Mouse (Mus musculus): ENCODE data around the gene Zfp663. TPM values are rescaled to one million over a fixed set of nuclear protein-coding genes. Genes with fewer than 3 reads are reported as not detected.
A peak's percentile ranks its signal among the peaks of the same experiment; 100 is the strongest.

Gene Zfp663
- polyA plus RNA-seq, 1 experiment from 2014 or later, result 3.8 TPM

GRCm38 (mm10) chr2:165318941-165319340 lies 49.6 kb downstream of the Zfp663 start:
- no peak overlapping the region for H3K4me2 ChIP-seq
- ATAC-seq (ENCODE audit: low FRiP score), result no peak
- H3K4me3 ChIP-seq (replicated peaks), result no peak overlapping the region
- H3K27me3 ChIP-seq (replicated peaks), result 0 out of 2 replicates have a peak, but pooled peaks cover 4% of the 10 kb centered on the region
- H3K9ac ChIP-seq (replicated peaks), result no peak overlapping the region
- peaks cover 80% of the 10 kb centered on the region for H3K4me1 ChIP-seq
- H3K9me3 ChIP-seq (replicated peaks), result no peaks in the 10 kb centered on the region
- H3K27ac ChIP-seq (replicated peaks), result no peak overlapping the region
- WGBS, result 85% methylated on average over 7 of the region's 7 CpGs
- peaks cover 17% of the 10 kb centered on the region for H3K36me3 ChIP-seq

GRCm38 (mm10) chr2:165317621-165318263 lies 50.8 kb downstream of the Zfp663 start:
- no peaks in the 10 kb centered on the region for H3K9me3 ChIP-seq (replicated peaks)
- H3K4me1 ChIP-seq, result peaks cover 68% of the 10 kb centered on the region
- H3K27ac ChIP-seq (replicated peaks), result peak overlapping the region; percentile 85
- peak overlapping the region; percentile 40; the same call in 1 of the 2 replicates for H3K9ac ChIP-seq (replicated peaks)
- 0 out of 2 replicates have a peak, but pooled peaks cover 4% of the 10 kb centered on the region for H3K27me3 ChIP-seq (replicated peaks)
- H3K4me3 ChIP-seq (replicated peaks), result no peak overlapping the region
- H3K36me3 ChIP-seq, result peaks cover 27% of the 10 kb centered on the region
- 44% methylated on average over 16 of the region's 16 CpGs for WGBS
- no peak for ATAC-seq (ENCODE audit: low FRiP score)
- H3K4me2 ChIP-seq, result peak overlapping the region; percentile 40

- H3K27ac ChIP-seq (replicated peaks), result peak overlapping the region; percentile 85
- H3K27me3 ChIP-seq (replicated peaks), result 0 out of 2 replicates have a peak, but pooled peaks cover 6% of the 10 kb centered on the region
- H3K9ac ChIP-seq (replicated peaks), result peak overlapping the region; percentile 40; the same call in 1 of the 2 replicates
- peaks cover 34% of the 10 kb centered on the region for H3K36me3 ChIP-seq
- peak; percentile 86 for ATAC-seq (ENCODE audit: low FRiP score)
- H3K4me1 ChIP-seq, result peaks cover 61% of the 10 kb centered on the region
- H3K4me2 ChIP-seq, result peak overlapping the region; percentile 40
- H3K9me3 ChIP-seq (replicated peaks), result no peaks in the 10 kb centered on the region
- no peak overlapping the region for H3K4me3 ChIP-seq (replicated peaks)
- WGBS, result 5% methylated on average over 9 of the region's 9 CpGs
These were observed 51.6 kb downstream of the Zfp663 start for GRCm38 (mm10) chr2:165316837-165317473.

- Histone ChIP-seq H3K9me3 (replicated peaks) (no peaks in the 10 kb centered on the region), H3K9ac (replicated peaks) (peak overlapping the region; percentile 40; the same call in 1 of the 2 replicates), H3K27ac (replicated peaks) (peak overlapping the region; percentile 85), H3K4me3 (replicated peaks) (no peak overlapping the region), H3K36me3 (peaks cover 36% of the 10 kb centered on the region), H3K27me3 (replicated peaks) (0 out of 2 replicates have a peak, but pooled peaks cover 6% of the 10 kb centered on the region), H3K4me2 (peak overlapping the region; percentile 40), H3K4me1 (peaks cover 58% of the 10 kb centered on the region)
- 25% methylated on average over 10 of the region's 10 CpGs for WGBS
- ATAC-seq (ENCODE audit: low FRiP score), result peak; percentile 7; the same call in 1 of the 2 replicates
These were observed 52.3 kb downstream of the Zfp663 start for GRCm38 (mm10) chr2:165316204-165316603.

DNA sequence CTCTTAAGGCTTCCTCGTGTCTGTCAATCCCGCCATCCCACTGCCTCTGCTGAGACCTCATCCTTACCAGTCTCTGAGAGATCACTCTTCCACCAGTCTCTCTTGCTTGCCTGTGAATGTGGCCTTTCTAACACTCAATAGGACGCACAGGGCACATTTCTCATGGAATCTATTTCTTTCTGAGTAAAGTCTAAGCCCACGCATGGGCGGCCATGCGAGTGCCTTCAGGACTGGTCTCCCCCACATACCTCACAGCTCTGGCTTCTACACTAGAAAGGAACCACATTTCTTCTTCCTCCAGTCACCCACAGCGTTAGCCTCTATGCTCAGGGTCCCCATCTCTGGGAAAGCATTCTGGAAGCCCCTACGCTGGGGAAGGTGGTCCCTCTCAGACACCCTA lies 54.3 kb downstream of the Zfp663 start:
- H3K4me2 ChIP-seq, result no peak overlapping the region
- ATAC-seq (ENCODE audit: low FRiP score), result no peak
- H3K9me3 ChIP-seq (replicated peaks), result no peaks in the 10 kb centered on the region
- 0 out of 2 replicates have a peak, but pooled peaks cover 6% of the 10 kb centered on the region for H3K27me3 ChIP-seq (replicated peaks)
- no peak overlapping the region for H3K4me3 ChIP-seq (replicated peaks)
- 92% methylated on average over 8 of the region's 8 CpGs for WGBS
- no peak overlapping the region for H3K27ac ChIP-seq (replicated peaks)
- peaks cover 54% of the 10 kb centered on the region for H3K4me1 ChIP-seq
- peaks cover 42% of the 10 kb centered on the region for H3K36me3 ChIP-seq
- no peak overlapping the region for H3K9ac ChIP-seq (replicated peaks)

DNA sequence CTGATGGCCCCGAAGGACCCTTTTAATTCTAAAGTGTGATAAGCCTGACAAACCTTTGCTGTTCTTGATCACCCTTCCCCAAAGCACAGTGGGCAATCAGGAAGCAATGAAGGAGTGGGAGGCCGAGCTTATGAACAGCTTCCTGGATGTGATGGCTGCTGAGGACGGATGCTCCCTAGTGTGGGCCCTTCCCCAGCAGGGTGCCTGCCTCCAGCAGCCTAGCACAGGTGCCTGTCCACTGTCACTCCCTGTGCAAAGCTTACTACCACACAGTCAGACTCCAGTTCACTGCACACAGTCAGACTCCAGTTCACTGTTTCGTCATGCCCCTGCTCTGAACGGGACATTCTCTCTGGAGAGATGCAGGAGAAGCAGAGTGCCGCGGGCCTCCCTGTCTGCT lies 56.1 kb downstream of the Zfp663 start:
- Histone ChIP-seq H3K27ac (replicated peaks) (no peak overlapping the region), H3K4me1 (peaks cover 37% of the 10 kb centered on the region), H3K27me3 (replicated peaks) (0 out of 2 replicates have a peak, but pooled peaks cover 6% of the 10 kb centered on the region), H3K4me3 (replicated peaks) (no peak overlapping the region), H3K4me2 (no peak overlapping the region), H3K36me3 (peaks cover 58% of the 10 kb centered on the region), H3K9me3 (replicated peaks) (no peaks in the 10 kb centered on the region), H3K9ac (replicated peaks) (no peak overlapping the region)
- WGBS, result 65% methylated on average over 7 of the region's 7 CpGs
- no peak for ATAC-seq (ENCODE audit: low FRiP score)

DNA sequence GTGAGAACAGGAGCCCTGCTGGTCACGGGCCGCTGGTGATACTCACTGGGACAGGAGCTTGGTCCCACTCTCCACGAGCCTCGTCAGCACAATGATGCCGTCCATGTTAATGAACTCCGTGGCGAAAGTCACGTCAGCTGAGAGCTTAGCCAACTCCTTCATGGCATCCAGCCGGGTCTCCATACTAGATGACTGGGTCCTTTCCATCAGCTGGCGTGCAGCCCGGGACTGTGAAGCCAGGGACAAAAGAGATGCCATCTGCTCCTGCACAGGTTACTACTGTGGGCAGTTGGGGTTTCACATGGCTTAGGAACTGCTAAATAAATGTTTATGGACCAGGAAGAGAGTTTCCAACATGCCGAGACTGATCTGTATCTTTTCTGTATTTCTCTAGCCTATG lies 57.0 kb downstream of the Zfp663 start:
- Histone ChIP-seq H3K9ac (replicated peaks) (no peak overlapping the region), H3K27ac (replicated peaks) (no peak overlapping the region; the same call in 1 of the 2 replicates), H3K4me2 (no peak overlapping the region), H3K27me3 (replicated peaks) (0 out of 2 replicates have a peak, but pooled peaks cover 6% of the 10 kb centered on the region), H3K36me3 (peaks cover 66% of the 10 kb centered on the region), H3K9me3 (replicated peaks) (no peaks in the 10 kb centered on the region), H3K4me1 (peaks cover 29% of the 10 kb centered on the region), H3K4me3 (replicated peaks) (no peak overlapping the region)
- WGBS, result 54% methylated on average over 12 of the region's 12 CpGs
- ATAC-seq (ENCODE audit: low FRiP score), result no peak

DNA sequence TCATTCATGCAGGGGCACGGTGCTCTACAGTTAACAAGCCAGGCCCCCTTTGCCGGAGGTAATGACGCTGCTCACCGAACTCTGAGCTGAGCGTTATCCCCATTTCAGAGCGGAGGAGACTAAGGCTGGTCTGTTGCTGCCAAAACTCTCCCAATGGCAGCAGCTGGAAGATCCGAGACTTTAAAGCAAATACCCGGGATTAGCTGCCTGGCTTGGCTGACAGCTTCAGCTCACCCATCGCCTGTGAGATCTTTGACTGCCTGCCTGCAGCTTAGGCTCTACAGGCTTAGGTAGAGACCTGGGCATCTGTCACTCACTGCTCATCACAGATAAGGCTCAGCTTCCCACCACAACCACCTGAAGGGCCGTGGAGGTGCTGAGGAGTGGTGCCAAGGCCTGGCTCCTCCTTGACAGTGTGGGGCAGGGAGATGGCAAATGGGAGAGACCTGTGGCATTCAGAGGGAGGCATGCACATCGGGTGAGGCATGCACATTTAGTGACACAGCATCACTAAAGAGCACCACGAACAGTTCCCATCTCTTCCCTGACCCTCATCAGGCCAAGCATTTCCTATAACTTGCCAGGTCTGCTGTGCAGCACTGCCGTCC lies 57.6 kb downstream of the Zfp663 start:
- 50% methylated on average over 13 of the region's 13 CpGs for WGBS
- Histone ChIP-seq H3K4me3 (replicated peaks) (no peak overlapping the region), H3K4me1 (peaks cover 22% of the 10 kb centered on the region), H3K27me3 (replicated peaks) (0 out of 2 replicates have a peak, but pooled peaks cover 6% of the 10 kb centered on the region), H3K9ac (replicated peaks) (no peak overlapping the region), H3K9me3 (replicated peaks) (no peaks in the 10 kb centered on the region), H3K27ac (replicated peaks) (no peak overlapping the region; the same call in 1 of the 2 replicates), H3K36me3 (peaks cover 68% of the 10 kb centered on the region), H3K4me2 (no peak overlapping the region)
- ATAC-seq (ENCODE audit: low FRiP score), result no peak

DNA sequence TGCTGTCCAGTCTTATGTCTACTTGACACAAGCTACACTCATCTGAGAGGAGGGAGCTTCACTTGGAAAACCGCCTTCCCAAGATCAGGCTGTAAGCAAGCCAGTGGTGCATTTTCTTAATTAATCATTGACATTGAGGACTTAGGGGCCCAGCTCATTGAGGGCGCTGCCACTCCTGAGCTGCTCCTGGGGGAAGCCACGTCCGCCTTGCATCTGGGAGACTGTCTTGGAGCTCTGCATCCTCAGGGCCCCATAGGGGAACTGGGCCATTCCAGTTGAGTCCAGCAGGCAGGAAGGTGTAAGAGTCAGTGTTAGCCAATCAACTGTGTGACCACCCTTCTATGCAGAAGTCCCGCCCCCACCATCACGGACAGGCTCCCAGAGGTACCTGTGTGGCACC lies 60.7 kb downstream of the Zfp663 start:
- Histone ChIP-seq H3K4me2 (no peak overlapping the region), H3K4me1 (peaks cover 19% of the 10 kb centered on the region), H3K4me3 (replicated peaks) (no peak overlapping the region), H3K9ac (replicated peaks) (no peak overlapping the region), H3K27ac (replicated peaks) (no peak overlapping the region), H3K9me3 (replicated peaks) (no peaks in the 10 kb centered on the region), H3K36me3 (peaks cover 68% of the 10 kb centered on the region), H3K27me3 (replicated peaks) (0 out of 2 replicates have a peak, but pooled peaks cover 2% of the 10 kb centered on the region)
- WGBS, result 91% methylated on average over 6 of the region's 6 CpGs
- ATAC-seq (ENCODE audit: low FRiP score), result no peak

- no peak for ATAC-seq (ENCODE audit: low FRiP score)
- H3K4me1 ChIP-seq, result peaks cover 13% of the 10 kb centered on the region
- H3K27ac ChIP-seq (replicated peaks), result no peak overlapping the region
- H3K4me2 ChIP-seq, result no peak overlapping the region
- 94% methylated on average over 8 of the region's 8 CpGs for WGBS
- H3K9me3 ChIP-seq (replicated peaks), result no peaks in the 10 kb centered on the region
- H3K27me3 ChIP-seq (replicated peaks), result no peaks in the 10 kb centered on the region
- H3K36me3 ChIP-seq, result peaks cover 74% of the 10 kb centered on the region
- H3K4me3 ChIP-seq (replicated peaks), result no peak overlapping the region
- H3K9ac ChIP-seq (replicated peaks), result no peak overlapping the region
These were observed 63.1 kb downstream of the Zfp663 start for GRCm38 (mm10) chr2:165305438-165305837.

GRCm38 (mm10) chr2:165304819-165305218 lies 63.7 kb downstream of the Zfp663 start:
- no peak for ATAC-seq (ENCODE audit: low FRiP score)
- Histone ChIP-seq H3K4me3 (replicated peaks) (no peak overlapping the region), H3K9me3 (replicated peaks) (no peaks in the 10 kb centered on the region), H3K4me1 (peaks cover 7% of the 10 kb centered on the region; the same call in 1 of the 2 replicates), H3K27me3 (replicated peaks) (no peaks in the 10 kb centered on the region), H3K36me3 (peaks cover 76% of the 10 kb centered on the region), H3K9ac (replicated peaks) (no peak overlapping the region), H3K27ac (replicated peaks) (no peak overlapping the region), H3K4me2 (no peak overlapping the region)
- WGBS, result 92% methylated on average over 19 of the region's 19 CpGs

Data from neural tube, embryonic 15.5 days (tissue).